Mouse (Mus musculus): ENCODE results near the gene Ppip5k1.
"Not testable (repeated sequence)": the region's sequence is repeated elsewhere in the genome, so short reads cannot be mapped to it uniquely, and the experiment has no call there.

The Ppip5k1 gene

DNA sequence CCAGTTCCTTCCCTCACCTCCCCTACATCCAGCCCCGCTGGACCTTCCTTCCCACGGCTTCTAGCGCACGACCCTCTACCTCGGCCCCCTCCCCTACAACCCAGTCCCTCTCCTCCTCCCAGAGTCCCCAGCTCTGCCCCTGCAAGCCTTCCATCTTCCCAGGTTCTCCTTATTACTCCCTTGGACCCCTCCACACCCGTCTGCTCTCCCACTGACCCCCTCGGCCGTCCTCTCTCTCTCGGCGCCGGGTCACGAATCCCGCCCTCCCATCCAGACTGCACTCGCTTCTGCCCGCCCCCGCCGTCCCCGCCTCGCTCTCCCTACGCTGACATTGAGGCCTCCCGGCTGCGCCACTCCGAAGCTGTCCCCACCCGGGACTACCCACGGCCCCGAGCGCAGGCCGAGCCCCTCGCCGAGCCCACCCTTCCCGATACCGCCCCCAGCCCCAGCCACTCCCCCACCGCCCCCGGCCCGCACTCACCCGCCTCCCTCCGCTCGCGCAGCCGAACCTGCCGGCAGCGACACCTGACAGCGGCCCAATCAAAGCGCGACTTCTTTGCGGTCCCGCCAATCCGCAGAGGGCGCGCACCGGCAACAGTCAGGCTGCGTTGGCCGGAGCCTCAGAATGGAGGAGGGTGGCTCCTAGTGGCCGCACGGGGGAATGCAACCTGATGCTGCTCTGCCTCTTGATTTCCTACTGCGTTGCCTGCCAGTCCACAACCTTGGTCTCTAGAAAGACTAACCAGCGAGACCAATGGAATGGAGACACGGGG, at the start of gene Ppip5k1:
TSS of gene Ppip5k1 (minus strand) at position 577 of the 773 bp plus-strand sequence.
- DNase-seq (ENCODE audit: low read depth, low spot score) = peak; percentile 90

DNA sequence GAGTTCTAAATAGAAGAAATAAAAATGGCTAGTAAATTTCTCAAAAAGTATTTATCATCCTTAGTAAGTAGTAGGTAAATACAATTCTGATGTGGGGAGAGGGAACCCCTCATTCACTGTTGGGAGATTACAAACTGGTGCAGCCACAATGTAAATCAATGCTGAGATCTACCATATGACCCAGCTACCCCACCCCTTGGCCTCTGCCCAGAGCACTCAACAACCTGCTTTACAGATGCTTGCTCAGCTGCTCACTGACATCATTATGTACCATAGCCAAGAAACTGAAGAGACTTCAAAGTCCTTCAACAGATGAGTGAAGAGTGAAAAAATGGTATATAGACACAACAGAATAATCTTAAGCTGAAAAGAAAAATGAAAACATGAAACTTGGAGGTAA, 48.1 kb upstream of the Ppip5k1 start:
- DNase-seq (ENCODE audit: low read depth, low spot score) = no peak

DNA sequence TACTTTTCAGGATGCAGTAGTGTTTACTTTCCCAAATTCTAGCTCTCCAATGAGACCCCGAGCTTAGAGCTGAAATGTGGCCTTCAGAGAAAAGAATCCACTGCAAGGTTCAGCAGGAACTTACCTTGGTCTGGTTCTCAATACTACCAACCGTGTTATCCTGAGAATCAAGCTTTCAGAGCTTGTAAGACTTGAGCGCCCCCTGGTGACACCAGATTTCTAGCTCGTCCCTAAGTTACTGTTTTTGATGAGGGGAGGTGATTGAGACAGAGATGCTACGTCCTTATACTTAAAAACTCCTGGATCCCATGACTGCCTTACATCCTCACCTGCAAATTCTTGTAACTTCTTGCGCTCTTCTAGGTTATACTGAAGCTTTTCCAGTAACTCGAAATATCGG, 41.4 kb upstream of the Ppip5k1 start:
- DNase-seq (ENCODE audit: low read depth, low spot score) = peak; percentile 60

DNA sequence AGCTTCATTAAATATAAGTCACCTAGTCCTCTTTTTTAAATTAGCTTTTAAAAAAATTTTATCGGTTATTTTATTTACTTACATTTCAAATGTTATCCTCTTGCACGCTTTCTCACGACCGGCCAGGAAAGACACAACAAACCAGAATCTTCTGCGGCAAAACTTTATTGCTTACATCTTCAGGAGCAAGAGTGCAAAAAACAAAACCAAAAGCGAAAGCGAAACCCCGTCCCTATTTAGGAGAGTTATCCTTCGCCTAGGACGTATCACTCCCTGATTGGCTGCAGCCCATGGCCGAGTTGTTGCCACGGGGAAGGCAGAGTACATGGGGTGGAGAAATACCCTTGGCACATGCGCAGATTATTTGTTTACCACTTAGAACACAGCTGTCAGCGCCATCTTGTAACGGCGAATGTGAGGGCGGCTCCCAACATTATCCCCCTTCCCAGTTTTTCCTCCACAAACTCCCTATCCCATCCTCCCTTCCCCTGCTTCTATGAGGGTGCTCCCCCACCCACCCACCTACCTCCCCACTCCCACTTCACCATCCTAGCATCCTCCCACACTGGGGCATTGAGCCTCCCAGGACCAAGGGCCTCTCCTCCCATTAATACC, 31.9 kb upstream of the Ppip5k1 start, which contains the start of gene Strc:
TSS of gene Strc (minus strand) at position 208 of the 615 bp plus-strand sequence.
- DNase-seq (ENCODE audit: low read depth, low spot score) = not testable (repeated sequence)

DNA sequence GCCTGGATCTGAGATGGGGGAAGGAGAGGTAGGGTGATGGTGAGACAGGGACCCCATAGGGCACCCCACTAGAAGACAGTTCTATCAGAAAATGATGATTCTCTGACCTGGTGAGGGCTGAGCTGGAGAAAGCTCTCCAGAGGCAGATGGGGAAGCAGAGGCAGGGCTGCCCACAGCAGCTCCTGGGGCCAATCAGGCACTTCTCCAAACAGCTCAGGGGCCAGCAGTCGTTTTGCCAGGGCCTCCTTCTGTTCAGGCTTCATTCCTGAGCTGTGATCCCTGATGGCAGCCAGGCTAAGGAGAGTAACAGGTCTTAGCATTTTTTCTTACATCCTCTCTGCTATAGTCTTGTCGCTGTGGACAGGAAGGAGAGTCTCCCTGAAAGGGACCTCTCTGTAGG, 19.6 kb upstream of the Ppip5k1 start:
- DNase-seq (ENCODE audit: low read depth, low spot score) = no peak

DNA sequence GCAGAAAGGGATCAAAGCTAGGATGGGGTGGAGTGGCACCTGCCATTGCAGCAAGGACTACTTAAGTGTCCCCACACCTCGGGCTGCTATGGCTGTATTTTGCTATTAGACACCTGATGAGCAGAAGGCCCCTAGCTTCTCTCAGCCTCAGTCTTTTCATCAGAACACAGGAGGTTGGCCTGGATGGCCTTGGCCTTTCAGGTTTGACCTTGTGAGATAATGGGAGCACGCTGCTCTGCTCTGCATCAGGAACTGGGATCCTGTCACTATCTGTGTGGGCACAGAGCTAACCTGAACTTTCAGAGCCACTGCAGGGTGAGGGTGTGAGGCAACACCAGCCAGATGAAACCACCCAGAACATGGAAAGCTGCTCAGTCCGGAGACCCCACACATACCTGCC, 17.1 kb upstream of the Ppip5k1 start:
- no peak for DNase-seq (ENCODE audit: low read depth, low spot score)

DNA sequence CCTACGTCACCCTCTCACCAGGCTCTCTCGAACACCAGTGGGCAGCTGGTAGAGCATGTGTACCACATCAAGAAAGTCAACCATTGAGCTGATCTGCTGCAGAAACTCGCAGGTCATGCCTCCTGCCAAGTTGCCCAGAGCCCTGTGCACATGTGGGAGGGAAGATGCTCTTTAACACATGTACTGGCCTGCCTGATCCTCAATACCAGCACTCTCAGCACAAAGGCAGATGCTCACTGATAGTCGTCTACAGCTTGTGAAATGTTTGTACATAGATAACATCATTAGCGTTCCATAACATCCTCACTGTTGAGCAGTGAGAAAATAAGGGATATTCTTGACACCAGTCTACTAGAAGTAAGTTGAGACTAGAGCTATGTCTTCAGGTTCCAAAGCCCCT, 15.7 kb upstream of the Ppip5k1 start:
- DNase-seq (ENCODE audit: low read depth, low spot score) = no peak

DNA sequence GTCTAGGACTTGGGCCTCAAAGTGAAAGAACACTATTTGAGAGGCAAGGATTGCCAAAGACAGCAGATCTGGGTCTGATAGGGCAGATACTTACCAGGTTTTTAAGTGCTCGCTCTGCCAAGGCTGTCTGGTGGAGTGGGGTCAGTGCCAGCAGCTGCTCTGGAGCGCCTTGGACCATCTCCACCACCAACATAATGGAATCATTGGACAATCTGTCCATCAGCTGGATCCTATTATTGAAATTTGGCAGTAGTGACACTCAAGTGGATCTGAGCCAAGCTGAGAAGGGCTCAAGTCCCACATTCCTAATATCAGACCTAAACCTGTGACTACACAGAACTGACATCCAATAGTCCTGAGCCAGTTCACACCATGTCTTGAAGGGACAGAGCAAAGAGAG, 13.6 kb upstream of the Ppip5k1 start:
- no peak for DNase-seq (ENCODE audit: low read depth, low spot score)

DNA sequence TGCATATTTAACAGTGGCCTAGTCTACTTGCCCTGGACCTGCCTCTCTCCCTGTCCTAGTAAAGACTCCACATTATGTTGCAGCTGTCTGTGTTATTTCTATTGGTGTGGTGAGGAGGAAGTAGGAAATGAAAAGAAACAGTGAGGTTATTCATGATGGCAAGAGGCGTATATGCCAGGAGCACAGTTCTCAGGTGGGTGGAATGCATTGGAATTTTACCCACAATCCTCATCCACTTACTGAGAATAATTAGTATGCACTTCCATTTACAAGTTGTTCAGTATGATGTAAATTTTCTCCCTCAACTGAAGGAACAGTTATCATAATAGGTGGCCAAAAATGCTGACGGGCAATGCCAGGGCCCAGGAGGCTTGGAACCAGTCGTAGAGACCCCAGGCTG, 8.5 kb upstream of the Ppip5k1 start:
- DNase-seq (ENCODE audit: low read depth, low spot score) = no peak

DNA sequence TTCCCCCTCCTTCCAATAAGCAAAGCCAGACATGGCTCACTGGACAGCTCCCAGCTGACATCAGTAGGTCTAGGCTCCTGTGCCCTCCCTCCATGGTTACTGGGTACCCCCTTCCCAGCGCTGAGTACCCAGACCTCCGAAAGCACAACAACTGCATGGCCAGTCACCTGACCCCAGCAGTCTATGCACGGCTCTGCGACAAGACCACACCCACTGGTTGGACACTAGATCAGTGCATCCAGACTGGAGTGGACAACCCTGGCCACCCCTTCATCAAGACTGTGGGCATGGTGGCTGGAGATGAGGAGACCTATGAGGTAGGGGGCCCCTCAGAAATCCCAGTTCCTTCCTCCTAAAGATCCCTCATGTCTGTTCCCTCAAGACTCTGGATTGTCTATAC, 4.3 kb upstream of the Ppip5k1 start:
- DNase-seq (ENCODE audit: low read depth, low spot score) = no peak

DNA sequence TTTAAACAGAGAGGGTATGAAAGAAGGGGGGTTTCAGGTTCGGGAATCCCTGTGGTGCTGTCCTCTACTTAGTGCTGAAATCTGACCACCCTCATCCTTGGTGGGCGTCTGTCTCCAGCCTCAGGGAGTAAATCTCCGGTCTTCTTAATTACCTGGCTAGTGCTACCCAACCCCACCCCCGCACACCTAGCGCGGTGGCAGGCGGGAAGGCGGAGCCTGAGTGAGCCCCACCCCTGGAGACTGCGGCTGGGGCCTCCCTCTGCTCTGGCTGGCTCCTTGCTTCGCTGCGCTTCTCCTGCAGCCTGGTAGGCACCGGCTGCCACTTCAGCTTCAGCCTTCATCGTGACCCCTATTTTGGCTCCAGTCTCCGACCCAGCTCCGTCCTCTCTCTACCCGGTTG, 3.2 kb upstream of the Ppip5k1 start:
- no peak for DNase-seq (ENCODE audit: low read depth, low spot score)

DNA sequence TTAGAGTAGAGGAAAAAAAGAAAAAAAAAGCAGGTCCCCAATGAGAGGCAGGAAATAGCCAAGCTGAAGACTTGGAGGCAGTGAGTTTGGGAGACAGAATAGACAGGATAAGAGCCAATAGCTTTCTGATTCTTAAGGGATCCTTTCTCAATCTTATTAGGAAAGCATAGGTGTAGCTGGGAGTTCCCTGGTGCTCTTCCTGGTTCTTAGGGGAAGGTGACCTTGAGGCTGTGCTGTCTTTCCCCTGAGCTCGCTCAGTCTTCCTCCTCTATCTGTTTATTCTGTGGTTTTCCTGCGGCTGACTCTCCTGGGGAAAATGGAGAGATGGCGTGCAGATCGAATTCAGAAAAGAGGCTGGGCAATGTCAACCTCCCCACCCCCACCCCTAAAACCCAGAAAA, 2.8 kb upstream of the Ppip5k1 start:
- no peak for DNase-seq (ENCODE audit: low read depth, low spot score)

DNA sequence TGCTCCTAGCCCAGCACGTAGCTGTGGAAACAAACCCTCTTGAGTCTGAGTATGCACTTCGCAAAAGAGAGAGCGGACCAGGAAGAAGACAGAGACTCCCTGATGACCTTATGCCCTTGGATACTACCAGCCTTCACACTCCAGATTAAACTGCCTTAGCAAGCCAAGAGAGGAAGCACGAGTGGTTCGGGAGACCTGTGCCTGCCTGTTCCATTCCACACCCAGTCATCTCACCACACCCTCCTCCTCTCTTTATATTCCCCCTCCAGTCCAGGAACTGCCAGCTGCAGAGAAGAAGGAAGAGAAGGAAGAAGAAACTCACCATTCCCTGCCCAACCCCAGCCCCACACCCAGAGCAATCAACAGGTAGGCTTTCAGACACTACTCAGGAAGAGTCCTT, 2.3 kb upstream of the Ppip5k1 start, which contains the start of gene Ckmt1:
TSS of gene Ckmt1 (plus strand) at position 221 of the 400 bp plus-strand sequence.
- no peak for DNase-seq (ENCODE audit: low read depth, low spot score)

DNA sequence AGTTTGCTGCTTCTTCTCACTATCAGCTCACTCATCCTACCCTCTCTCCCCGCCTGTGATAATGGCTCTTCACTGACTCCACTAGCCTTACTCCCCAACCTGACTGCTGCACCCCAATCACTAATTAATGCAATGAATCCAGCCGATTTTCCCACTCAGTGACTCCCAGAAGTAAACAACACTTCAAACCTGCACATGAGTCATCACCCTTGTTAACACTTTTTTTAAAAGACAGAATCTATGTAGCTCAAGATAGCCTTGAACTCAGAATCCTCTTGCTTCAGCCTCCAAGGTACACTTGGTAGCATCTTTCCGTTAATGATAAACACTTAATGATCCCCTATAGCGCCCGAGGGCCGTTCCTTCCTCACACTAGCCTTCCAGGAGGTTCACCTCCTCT, 818 bp downstream of the Ppip5k1 start:
- peak; percentile 20 for DNase-seq (ENCODE audit: low read depth, low spot score)

DNA sequence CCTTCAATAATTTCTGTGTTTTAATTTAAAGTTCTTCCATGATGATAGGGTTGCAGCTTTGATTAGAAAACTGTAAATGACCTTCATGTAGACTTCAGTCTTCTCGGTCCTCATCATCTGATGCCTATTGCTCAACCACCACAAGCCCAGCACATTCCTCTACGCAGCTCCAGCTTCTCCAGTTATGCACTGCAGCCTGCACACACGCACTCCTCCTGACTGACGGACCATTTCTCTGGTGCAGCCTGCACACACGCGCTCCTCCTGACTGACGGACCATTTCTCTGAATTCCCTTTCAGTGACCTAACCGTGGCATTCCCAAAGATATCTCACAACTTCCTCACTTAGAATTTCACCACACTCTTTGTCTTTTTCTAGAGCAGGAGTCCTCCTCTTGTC, 2.0 kb downstream of the Ppip5k1 start:
- DNase-seq (ENCODE audit: low read depth, low spot score) = no peak

DNA sequence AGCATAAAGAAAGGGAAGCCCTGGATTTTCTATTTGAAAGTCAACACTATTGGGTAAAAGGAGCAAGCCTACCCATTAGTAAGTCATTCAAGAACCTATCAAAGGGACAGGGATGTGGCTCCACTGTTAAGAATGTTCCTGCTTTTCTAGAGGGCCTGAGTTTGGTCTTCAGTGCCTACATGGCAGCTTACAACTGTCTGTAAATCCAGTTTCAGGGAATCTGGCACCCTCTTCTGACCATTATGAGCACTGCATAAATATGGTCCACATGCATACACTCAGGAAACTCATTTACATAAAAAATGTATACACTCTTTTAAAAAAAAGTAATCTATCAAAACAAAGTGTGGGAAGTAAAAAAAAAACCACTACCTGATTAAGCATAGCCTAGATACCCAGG, 16.1 kb downstream of the Ppip5k1 start:
- DNase-seq (ENCODE audit: low read depth, low spot score) = no peak

DNA sequence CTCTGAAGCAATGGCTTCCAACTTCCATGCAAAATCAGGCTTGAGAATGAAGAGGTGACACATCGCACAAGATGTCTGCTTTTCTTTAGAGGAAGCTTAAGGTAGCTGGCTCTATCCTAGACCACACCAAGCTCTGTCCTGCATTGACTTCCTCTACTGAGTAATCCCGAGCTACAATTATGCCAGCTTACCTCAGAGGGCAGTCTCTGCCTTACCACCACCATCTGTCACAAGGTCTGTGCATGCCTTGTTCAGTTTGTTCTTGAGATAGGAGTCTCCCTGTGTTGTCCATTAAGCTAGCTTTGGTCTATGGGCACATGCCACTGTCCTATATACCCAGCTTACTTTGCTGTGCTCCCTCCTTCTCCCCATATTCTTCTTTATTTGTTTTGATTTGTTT, 25.7 kb downstream of the Ppip5k1 start:
- no peak for DNase-seq (ENCODE audit: low read depth, low spot score)

DNA sequence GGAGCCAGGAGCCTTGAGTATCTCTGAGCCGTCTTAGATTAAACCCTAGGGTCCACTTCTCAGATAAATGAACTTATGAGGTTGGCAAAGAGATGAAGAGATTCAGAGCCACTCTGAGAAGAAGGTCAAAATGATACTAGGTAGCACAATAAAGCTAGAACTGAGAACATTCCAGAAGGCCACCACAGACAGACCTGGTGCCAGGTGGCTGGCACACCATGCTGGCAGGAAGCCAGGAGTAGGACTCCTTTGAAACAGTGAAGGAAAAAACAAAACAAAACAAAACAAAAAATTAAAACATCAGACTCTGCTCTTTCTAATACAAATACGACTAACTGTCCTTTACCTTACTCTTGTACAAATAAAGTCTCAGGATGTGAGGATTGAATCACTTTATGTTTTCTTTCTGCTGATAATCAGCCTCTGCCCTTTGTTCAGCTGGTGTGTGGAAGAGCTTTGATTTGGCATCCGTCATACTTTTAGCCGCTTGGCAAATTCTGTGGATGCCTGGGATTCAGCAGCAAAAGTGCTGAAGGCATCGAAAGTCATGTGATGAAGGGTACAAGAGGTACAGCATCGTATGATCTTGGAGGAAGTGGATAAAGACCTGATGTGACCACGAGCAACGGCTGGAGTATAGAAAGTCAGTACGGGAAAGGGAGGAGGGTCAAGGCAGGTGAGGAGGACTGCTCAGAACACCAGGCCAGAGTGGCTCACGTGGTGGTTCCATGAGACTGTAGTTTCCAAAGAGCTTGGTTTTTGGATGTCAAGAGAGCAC, 31.3 kb downstream of the Ppip5k1 start:
- no peak for DNase-seq (ENCODE audit: low read depth, low spot score)

DNA sequence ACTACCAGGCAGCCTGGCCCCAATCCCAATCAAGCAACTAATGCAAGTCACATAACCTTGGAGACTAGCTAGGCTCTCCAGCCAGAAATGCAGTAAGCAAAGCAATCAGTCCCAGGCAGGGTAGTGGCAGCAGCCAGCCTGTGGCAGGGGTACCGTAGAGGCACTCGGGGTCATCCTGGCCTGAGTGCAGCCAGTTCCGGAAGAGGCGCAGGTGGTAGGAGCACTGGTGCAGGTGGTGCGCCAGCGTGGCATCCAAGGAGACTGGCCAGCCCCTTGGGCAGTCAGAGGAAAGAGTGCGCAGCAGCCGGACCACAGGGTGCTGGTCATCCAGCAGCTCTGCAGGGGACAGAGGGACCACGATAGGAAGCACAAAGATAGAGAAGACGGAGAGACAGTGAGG, 32.2 kb downstream of the Ppip5k1 start:
- no peak for DNase-seq (ENCODE audit: low read depth, low spot score)

DNA sequence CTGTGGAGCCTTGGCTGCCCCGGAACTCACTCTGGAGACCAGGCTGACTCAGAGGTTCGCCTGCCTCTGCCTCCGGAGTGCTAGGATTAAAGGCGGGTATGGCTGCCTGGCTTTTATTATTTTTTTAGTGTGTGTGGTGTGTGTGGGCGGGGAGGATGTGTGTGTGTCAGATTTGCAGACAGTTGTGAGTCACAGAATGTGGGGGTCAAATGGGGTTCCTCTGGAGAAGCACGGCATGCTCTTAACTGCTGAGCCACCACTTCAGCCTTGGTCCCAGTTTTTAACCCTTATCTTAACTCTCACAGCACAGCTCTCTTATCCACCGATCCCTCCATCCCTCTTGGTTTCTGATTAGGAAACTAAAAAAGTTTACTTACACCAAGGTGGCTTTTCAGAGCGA, 38.9 kb downstream of the Ppip5k1 start:
- DNase-seq (ENCODE audit: low read depth, low spot score) = no peak

DNA sequence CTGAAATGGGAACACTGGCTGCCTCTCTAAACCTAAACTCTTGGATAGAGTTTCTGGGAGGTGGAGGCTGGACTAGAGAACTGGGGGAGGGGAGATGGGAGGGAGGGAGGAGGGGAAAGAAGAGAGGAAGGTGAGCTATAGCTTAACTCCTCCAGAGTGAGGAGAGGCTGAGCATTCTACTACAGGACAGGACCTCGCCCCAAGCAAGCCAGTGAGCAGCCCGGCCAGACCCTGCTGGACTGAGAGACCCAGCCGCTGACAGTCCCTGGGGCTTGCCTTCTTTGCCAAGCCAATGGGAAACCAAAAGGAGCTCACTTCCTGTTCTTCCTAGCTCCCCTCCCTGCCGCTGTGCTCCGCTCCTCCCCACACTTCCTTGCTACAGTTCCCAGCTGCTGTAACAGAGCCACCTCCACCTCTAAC, 46.2 kb downstream of the Ppip5k1 start:
- DNase-seq (ENCODE audit: low read depth, low spot score) = no peak

DNA sequence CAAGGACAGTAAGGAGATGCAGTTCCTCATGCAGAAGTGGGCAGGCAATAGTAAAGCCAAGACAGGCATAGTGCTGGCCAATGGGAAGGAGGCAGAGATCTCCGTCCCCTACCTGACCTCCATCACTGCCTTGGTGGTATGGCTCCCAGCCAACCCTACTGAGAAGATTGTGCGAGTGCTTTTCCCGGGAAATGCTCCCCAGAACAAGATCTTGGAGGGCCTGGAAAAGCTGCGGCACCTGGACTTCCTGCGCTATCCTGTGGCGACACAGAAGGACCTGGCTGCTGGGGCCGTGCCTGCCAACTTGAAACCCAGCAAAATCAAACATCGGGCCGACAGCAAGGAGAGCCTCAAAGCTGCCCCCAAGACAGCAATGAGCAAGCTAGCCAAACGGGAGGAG, 55.2 kb downstream of the Ppip5k1 start:
- DNase-seq (ENCODE audit: low read depth, low spot score) = no peak

DNA sequence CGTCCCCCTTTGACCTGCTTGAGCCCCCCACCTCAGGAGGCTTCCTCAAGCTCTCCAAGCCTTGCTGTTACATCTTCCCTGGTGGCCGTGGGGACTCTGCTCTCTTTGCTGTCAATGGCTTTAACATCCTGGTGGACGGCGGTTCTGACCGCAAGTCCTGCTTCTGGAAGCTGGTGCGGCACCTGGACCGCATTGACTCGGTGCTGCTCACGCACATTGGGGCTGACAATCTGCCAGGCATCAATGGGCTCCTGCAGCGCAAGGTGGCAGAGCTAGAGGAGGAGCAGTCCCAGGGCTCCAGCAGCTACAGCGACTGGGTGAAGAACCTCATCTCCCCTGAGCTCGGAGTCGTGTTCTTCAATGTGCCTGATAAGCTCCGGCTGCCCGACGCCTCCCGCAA, 55.7 kb downstream of the Ppip5k1 start:
- no peak for DNase-seq (ENCODE audit: low read depth, low spot score)

All from c-Kit-negative CD71-positive TER-119-positive erythroid progenitor cells, embryonic 14.5 days (primary cell).